Mouse (Mus musculus): ENCODE measurements around the gene Cldn4.
"Not testable (repeated sequence)": the region's sequence is repeated elsewhere in the genome, so short reads cannot be mapped to it uniquely, and the experiment has no call there.

Cldn4 gene

GRCm38 (mm10) chr5:134964655-134965054 is 17.9 kb upstream of the Cldn4 start:
- DNase-seq (ENCODE audit: low spot score), result not testable (repeated sequence)

- DNase-seq (ENCODE audit: low spot score), result peak; percentile 39
These were observed 16.8 kb upstream of the Cldn4 start for GRCm38 (mm10) chr5:134963546-134963945.

GRCm38 (mm10) chr5:134961519-134961918 is 14.8 kb upstream of the Cldn4 start:
- no peak for DNase-seq (ENCODE audit: low spot score)

GRCm38 (mm10) chr5:134960430-134960829 is 13.7 kb upstream of the Cldn4 start:
- DNase-seq (ENCODE audit: low spot score), result peak; percentile 13

GRCm38 (mm10) chr5:134959114-134959513 is 12.4 kb upstream of the Cldn4 start:
- peak; percentile 95 for DNase-seq (ENCODE audit: low spot score)

- no peak for DNase-seq (ENCODE audit: low spot score)
These were observed 8.8 kb upstream of the Cldn4 start for GRCm38 (mm10) chr5:134955491-134955890.

- no peak for DNase-seq (ENCODE audit: low spot score)
These were observed 4.5 kb upstream of the Cldn4 start for GRCm38 (mm10) chr5:134951053-134951884.

- DNase-seq (ENCODE audit: low spot score), result no peak
These were observed 1.3 kb upstream of the Cldn4 start for GRCm38 (mm10) chr5:134948085-134948439.

- no peak for DNase-seq (ENCODE audit: low spot score)
These were observed 818 bp upstream of the Cldn4 start for GRCm38 (mm10) chr5:134947420-134948084.

GRCm38 (mm10) chr5:134946063-134946856 is 474 bp downstream of the Cldn4 start:
- DNase-seq (ENCODE audit: low spot score), result no peak

- no peak for DNase-seq (ENCODE audit: low spot score)
These were observed 1.3 kb downstream of the Cldn4 start for GRCm38 (mm10) chr5:134945266-134945959.

- DNase-seq (ENCODE audit: low spot score), result no peak
These were observed 2.6 kb downstream of the Cldn4 start for GRCm38 (mm10) chr5:134944179-134944578.

GRCm38 (mm10) chr5:134942740-134943139 is 4.0 kb downstream of the Cldn4 start:
- DNase-seq (ENCODE audit: low spot score), result no peak

GRCm38 (mm10) chr5:134941472-134942209 is 5.1 kb downstream of the Cldn4 start:
- no peak for DNase-seq (ENCODE audit: low spot score)

- DNase-seq (ENCODE audit: low spot score), result not testable (repeated sequence)
These were observed 7.2 kb downstream of the Cldn4 start for GRCm38 (mm10) chr5:134939554-134939953.

GRCm38 (mm10) chr5:134939069-134939468 is 7.7 kb downstream of the Cldn4 start:
- no peak for DNase-seq (ENCODE audit: low spot score)

GRCm38 (mm10) chr5:134936626-134937185 is 10.0 kb downstream of the Cldn4 start:
- no peak for DNase-seq (ENCODE audit: low spot score)

GRCm38 (mm10) chr5:134936051-134936450 is 10.7 kb downstream of the Cldn4 start:
- no peak for DNase-seq (ENCODE audit: low spot score)

- no peak for DNase-seq (ENCODE audit: low spot score)
These were observed 12.1 kb downstream of the Cldn4 start for GRCm38 (mm10) chr5:134934666-134935065.

- DNase-seq (ENCODE audit: low spot score), result not testable (repeated sequence)
These were observed 13.0 kb downstream of the Cldn4 start for GRCm38 (mm10) chr5:134933686-134934085.

- no peak for DNase-seq (ENCODE audit: low spot score)
These were observed 13.5 kb downstream of the Cldn4 start for GRCm38 (mm10) chr5:134933281-134933680.
